Mouse (Mus musculus): ENCODE measurements around the gene Tdg. TPM values are rescaled to one million over a fixed set of nuclear protein-coding genes. Genes with fewer than 3 reads are reported as not detected.
A peak's percentile ranks its signal among the peaks of the same experiment; 100 is the strongest.

The Tdg gene
- total and polyA plus RNA-seq, 3 experiments = 27.6 to 79.1 TPM; not detected in 1

DNA sequence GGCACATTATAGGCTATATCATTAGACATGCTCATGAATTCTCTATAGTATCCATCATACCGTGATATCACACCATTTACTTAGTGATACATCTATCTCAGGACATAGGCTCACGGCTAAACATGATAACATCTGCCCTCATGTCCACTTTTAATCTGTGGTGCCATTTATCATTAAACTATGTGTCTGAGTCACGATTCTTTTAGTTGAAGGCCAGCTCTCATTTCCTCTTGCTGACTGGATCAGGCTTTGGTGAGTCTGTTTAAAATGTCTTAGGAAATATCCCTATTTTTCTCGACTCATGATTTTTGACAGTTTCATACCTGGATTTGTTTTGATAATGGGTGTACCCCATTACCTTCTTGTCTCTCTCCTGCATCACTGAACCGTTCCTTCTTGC lies 66.3 kb downstream of the Tdg start, which contains the start of gene Hcfc2:
Gene Hcfc2 (plus strand): TSS at position 205 of the 400 bp plus-strand sequence.
- Histone ChIP-seq H3K9me3 (replicated peaks; ENCODE audit: insufficient read depth, low read length) (no peaks in the 10 kb centered on the region), H3K36me3 (ENCODE audit: control insufficient read depth in 1 of 2, insufficient read depth in 2 of 2, low read length in 2 of 2) (peaks cover 0 to 39% of the 10 kb centered on the region in 2 experiments; a peak in 2 of 4 replicates), H3K79me2 (ENCODE audit: control insufficient read depth, insufficient read depth, low read length, poor library complexity) (peaks cover 9% of the 10 kb centered on the region), H3K4me1 (ENCODE audit: control insufficient read depth in 1 of 2, insufficient read depth in 2 of 2, low read length in 2 of 2) (peaks cover 12 to 37% of the 10 kb centered on the region in 2 experiments), H3K27me3 (ENCODE audit: control insufficient read depth in 1 of 2, insufficient read depth in 2 of 2, low read length in 2 of 2) (no peaks in the 10 kb centered on the region), H3K9ac (ENCODE audit: control insufficient read depth, low read depth, low read length, poor library complexity, severe bottlenecking) (peak within 1 kb of the TSS; percentile 47), H3K27ac (ENCODE audit: control insufficient read depth, low read depth, low read length) (peak within 1 kb of the TSS; percentile 98), H3K4me3 (ENCODE audit: control insufficient read depth in 1 of 2, insufficient read depth in 1 of 2, low read depth in 2 of 2, low read length in 2 of 2) (peak within 1 kb of the TSS; percentile 2 to 19; a peak in 3 of 4 replicates)
- TF ChIP-seq ELF1 (IDR thresholded peaks at IDR 0.05; ENCODE audit: low read depth, low read length) = no peak
- TF ChIP-seq UBTF (IDR thresholded peaks at IDR 0.05; ENCODE audit: borderline replicate concordance, insufficient read depth, low read depth, low read length) = no peak
- TF ChIP-seq GATA1 (IDR thresholded peaks at IDR 0.05; ENCODE audit: low read depth, low read length) = no peak
- no peak for TF ChIP-seq NELFE (IDR thresholded peaks at IDR 0.05; ENCODE audit: low read depth, low read length)
- no peak for TF ChIP-seq USF2 (IDR thresholded peaks at IDR 0.05; ENCODE audit: borderline replicate concordance in 1 of 2, insufficient read depth in 1 of 2, low read depth in 1 of 2, low read length in 2 of 2)
- TF ChIP-seq CTCF (IDR thresholded peaks at IDR 0.05 in 2 of 3, conservative IDR thresholded peaks at IDR 0.05 in 1 of 3; ENCODE audit: control insufficient read depth in 1 of 3, insufficient read depth in 1 of 3, low read depth in 2 of 3, low read length in 3 of 3, poor library complexity in 1 of 3, severe bottlenecking in 1 of 3) = no peak
- TF ChIP-seq MAZ (IDR thresholded peaks at IDR 0.05; ENCODE audit: low read depth, low read length) = no peak
- no peak for TF ChIP-seq ZC3H11A (IDR thresholded peaks at IDR 0.05; ENCODE audit: low read depth, low read length)
- TF ChIP-seq ZMIZ1 (IDR thresholded peaks at IDR 0.05; ENCODE audit: low read depth, low read length) = no peak
- TF ChIP-seq ZKSCAN1 (IDR thresholded peaks at IDR 0.05; ENCODE audit: low read depth, low read length) = no peak
- no peak for TF ChIP-seq HCFC1 (IDR thresholded peaks at IDR 0.05; ENCODE audit: low read depth, low read length)
- no peak for TF ChIP-seq JUND (IDR thresholded peaks at IDR 0.05; ENCODE audit: low read depth, low read length)
- TF ChIP-seq NRF1 (IDR thresholded peaks at IDR 0.05; ENCODE audit: insufficient read depth, low read depth, low read length, poor library complexity, severe bottlenecking) = no peak
- TF ChIP-seq ETS1 (IDR thresholded peaks at IDR 0.05; ENCODE audit: low read depth, low read length) = no peak
- no peak; the same call in 1 of the 2 replicates for TF ChIP-seq MYC (IDR thresholded peaks at IDR 0.05; ENCODE audit: low read depth, low read length)
- no peak for TF ChIP-seq GABPA (IDR thresholded peaks at IDR 0.05; ENCODE audit: low read depth, low read length)
- no peak for TF ChIP-seq POLR2A (IDR thresholded peaks at IDR 0.05; ENCODE audit: control insufficient read depth in 1 of 2, insufficient read depth in 1 of 2, low read depth in 1 of 2, low read length in 2 of 2, poor library complexity in 1 of 2)
- TF ChIP-seq ZNF384 (IDR thresholded peaks at IDR 0.05; ENCODE audit: low read depth, low read length) = no peak
- no peak for TF ChIP-seq KAT2A (conservative IDR thresholded peaks at IDR 0.05; ENCODE audit: low read depth, low read length)
- no peak for DNase-seq (ENCODE audit: low read depth, low spot score)
